ENCODE assay signal across 13 mouse cellular contexts in the genomic region with DNA sequence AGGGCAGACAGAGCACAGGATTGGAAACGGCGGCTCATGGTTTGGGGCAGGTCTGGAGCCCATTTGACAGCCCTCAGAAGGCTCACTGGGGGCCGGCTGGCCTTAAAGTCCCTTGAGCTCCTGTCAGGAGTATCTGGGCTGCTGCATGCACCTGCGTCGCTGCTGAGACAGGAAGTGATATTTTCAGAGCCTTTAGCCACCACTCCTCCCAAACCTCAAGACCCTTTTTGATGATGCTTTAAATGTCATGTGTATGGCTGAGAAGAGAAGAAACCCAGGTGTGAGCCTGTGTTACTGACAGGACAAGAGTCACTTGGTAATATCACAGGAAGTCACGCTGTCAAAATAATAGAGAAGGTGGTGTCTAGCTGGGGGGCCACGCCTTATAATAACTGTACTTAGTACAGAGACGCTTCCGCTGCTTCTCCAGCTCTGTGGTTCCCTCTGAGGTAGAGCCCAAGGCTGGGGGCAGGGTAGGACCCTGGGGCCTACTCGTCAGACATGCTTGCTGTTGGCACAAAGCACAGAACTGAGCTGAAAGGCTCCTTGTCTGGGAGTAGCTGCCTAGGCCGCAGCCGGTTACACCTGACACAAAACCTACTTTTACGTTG.
DNase-seq lines count a peak whose midpoint lies in the region; ATAC-seq lines count a peak whose summit lies in the region.
"Had no signal": no experiment of that assay in that cellular context is flagged by ENCODE, and none has a peak within 500 bp of the region (broad histone marks: within the 10 kb centered on the region; RNA-seq: fewer than 3 reads in every experiment).

No protein-coding gene starts in this region.

- intact Hi-C loops in gastrocnemius, postnatal 14 days (cut with DNase I; ENCODE audit: low total_unique reads), result no loop called here

- H3K9me3 ChIP-seq in midbrain, embryonic 11.5 days (ENCODE audit: control insufficient read depth, low read length), result no peaks in the 10 kb centered on the region
- H3K9me3 ChIP-seq in midbrain, embryonic 15.5 days, result no peaks in the 10 kb centered on the region
- H3K9me3 ChIP-seq: heart, embryonic 13.5 days; limb, embryonic 15.5 days had no signal

- WGBS in midbrain, embryonic 11.5 days, result 89% methylated on average over 13 of the region's 13 CpGs
- 88% methylated on average over 13 of the region's 13 CpGs for WGBS in midbrain, embryonic 15.5 days

- no peak overlapping the region for H3K4me2 ChIP-seq in midbrain, embryonic 11.5 days
- H3K4me2 ChIP-seq in midbrain, embryonic 15.5 days, result no peak overlapping the region
- H3K4me2 ChIP-seq: heart, embryonic 13.5 days; limb, embryonic 15.5 days had no signal

- ATAC-seq in midbrain, embryonic 11.5 days (ENCODE audit: low FRiP score), result no peak
- ATAC-seq in midbrain, embryonic 15.5 days (replicated peaks), result no peak
- ATAC-seq: lung, postnatal 0 days had no signal

- H3K27ac ChIP-seq in midbrain, embryonic 11.5 days (ENCODE audit: low read depth, low read length), result no peak overlapping the region
- H3K27ac ChIP-seq in midbrain, embryonic 15.5 days, result no peak overlapping the region
- H3K27ac ChIP-seq: heart, embryonic 13.5 days; limb, embryonic 15.5 days had no signal

- no peaks in the 10 kb centered on the region for H3K36me3 ChIP-seq in midbrain, embryonic 11.5 days (ENCODE audit: control insufficient read depth, insufficient read depth, low read length)
- H3K36me3 ChIP-seq in midbrain, embryonic 15.5 days (replicated peaks), result no peaks in the 10 kb centered on the region
- H3K36me3 ChIP-seq in splenic B cell, adult 2 months (ENCODE audit: control insufficient read depth, insufficient read depth, low read length, poor library complexity, severe bottlenecking), result no peaks in the 10 kb centered on the region
- H3K36me3 ChIP-seq: heart, embryonic 13.5 days; limb, embryonic 15.5 days had no signal

- peaks cover 7% of the 10 kb centered on the region for H3K4me1 ChIP-seq in midbrain, embryonic 11.5 days (ENCODE audit: control insufficient read depth, insufficient read depth, low read length)
- H3K4me1 ChIP-seq in midbrain, embryonic 15.5 days, result peaks cover 10% of the 10 kb centered on the region

- H3K4me3 ChIP-seq in midbrain, embryonic 11.5 days (ENCODE audit: low read depth, low read length), result no peak overlapping the region
- H3K4me3 ChIP-seq in midbrain, embryonic 15.5 days, result no peak overlapping the region
- H3K4me3 ChIP-seq: erythroblast, embryonic 14.5 days; heart, embryonic 13.5 days; limb, embryonic 15.5 days had no signal

- peak; percentile 73 for DNase-seq in midbrain, embryonic 11.5 days (ENCODE audit: low spot score, missing footprints)
- DNase-seq in naive thymus-derived CD4-positive, alpha-beta T cell, adult 2 months (ENCODE audit: low read depth), result peak; percentile 82
- peak; percentile 91 for DNase-seq in splenic B cell, adult 2 months (ENCODE audit: low read depth, low spot score)
- no peak for DNase-seq in gastrocnemius, postnatal 10 days
- DNase-seq in adipocyte (ENCODE audit: low spot score), result no peak
- no peak for DNase-seq in gastrocnemius, postnatal 14 days
- DNase-seq: kidney, adult 2 months; midbrain, embryonic 14.5 days had no signal

- no peaks in the 10 kb centered on the region for H3K27me3 ChIP-seq in midbrain, embryonic 11.5 days (ENCODE audit: control insufficient read depth, insufficient read depth, low read length)
- peaks cover 9% of the 10 kb centered on the region; the same call in 1 of the 2 replicates for H3K27me3 ChIP-seq in midbrain, embryonic 15.5 days (replicated peaks)
- no peaks in the 10 kb centered on the region for H3K27me3 ChIP-seq in splenic B cell, adult 2 months (ENCODE audit: control insufficient read depth, insufficient read depth, low read length, poor library complexity, severe bottlenecking)

- no peak overlapping the region for H3K9ac ChIP-seq in midbrain, embryonic 11.5 days (ENCODE audit: low read length)
- no peak overlapping the region for H3K9ac ChIP-seq in midbrain, embryonic 15.5 days
- H3K9ac ChIP-seq: heart, embryonic 13.5 days; limb, embryonic 15.5 days had no signal

Comparison
In these comparisons a context has a peak if more than half of its experiments do, and no peak if none do; other contexts are left out.
1. DNase-seq: peak in midbrain, embryonic 11.5 days (single experiment), naive thymus-derived CD4-positive, alpha-beta T cell, adult 2 months (single experiment) and splenic B cell, adult 2 months (single experiment); none in gastrocnemius, postnatal 10 days (single experiment), adipocyte (single experiment) and gastrocnemius, postnatal 14 days (single experiment).